Mouse (Mus musculus): Measurements from ENCODE around the gene Cd4.

DNA sequence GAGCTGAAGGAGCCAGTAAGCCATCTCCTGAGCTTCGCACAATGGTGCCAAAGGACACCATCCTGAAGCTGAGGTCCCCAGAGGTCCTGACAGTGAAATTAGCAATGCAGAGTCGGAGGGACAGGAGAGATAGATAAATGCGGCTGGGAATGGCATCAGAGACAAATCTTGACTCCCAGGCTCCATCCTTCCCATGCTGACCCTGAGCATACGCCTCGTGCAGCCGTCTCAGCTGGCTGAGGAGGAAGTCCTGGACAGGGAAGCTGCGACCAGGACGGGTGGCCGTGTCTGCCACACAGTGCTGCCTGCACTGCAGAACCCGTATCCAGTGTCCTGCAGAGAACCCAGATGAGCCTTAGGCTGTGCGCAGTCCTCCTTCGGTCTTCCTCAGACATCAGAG is 33.4 kb downstream of the Cd4 start:
- TF ChIP-seq CTCF (IDR thresholded peaks at IDR 0.05; ENCODE audit: borderline replicate concordance, insufficient read depth, low read length) (no peak), POLR2A (IDR thresholded peaks at IDR 0.05; ENCODE audit: low read depth, low read length) (0 out of 2 replicates have a peak, but pooled peaks have one; percentile 12)
